Mouse (Mus musculus): ENCODE measurements at regions not wholly inside any gene's neighbourhood (a gene's known extent, or its start where the extent isn't known, plus 50 kb on each side); places are given as distances from the start of the nearest gene placed in this dataset.

DNA sequence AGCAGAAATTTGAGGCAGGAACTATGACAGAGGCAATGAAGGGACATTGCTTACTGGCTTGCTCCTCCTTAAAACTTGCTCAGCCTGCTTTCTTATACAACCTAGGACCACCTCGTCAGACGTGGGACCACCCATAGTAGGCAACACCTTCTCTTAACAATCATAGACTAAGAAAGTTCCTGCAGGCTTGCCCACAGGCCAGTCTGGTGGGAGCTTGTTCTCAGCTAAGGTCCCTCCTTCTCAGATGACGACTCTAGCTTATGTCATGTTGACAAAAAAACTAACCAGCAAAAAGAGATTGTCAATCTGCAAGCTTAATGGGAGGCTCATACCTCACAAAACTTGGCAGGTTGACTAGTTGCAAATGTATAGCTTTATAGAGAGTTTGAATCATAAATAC, 56.5 kb upstream of the Lsm6 start:
- no peak for DNase-seq (ENCODE audit: low read depth)

- no peak for DNase-seq (ENCODE audit: low read depth)
Observed at GRCm38 (mm10) chr8:78889708-78890107, 68.8 kb upstream of the Lsm6 start.

GRCm38 (mm10) chr8:78890571-78890970, 69.6 kb upstream of the Lsm6 start:
- DNase-seq (ENCODE audit: low read depth), result no peak

GRCm38 (mm10) chr8:78899887-78900286, 78.9 kb upstream of the Lsm6 start:
- peak; percentile 79 for DNase-seq (ENCODE audit: low read depth)

DNA sequence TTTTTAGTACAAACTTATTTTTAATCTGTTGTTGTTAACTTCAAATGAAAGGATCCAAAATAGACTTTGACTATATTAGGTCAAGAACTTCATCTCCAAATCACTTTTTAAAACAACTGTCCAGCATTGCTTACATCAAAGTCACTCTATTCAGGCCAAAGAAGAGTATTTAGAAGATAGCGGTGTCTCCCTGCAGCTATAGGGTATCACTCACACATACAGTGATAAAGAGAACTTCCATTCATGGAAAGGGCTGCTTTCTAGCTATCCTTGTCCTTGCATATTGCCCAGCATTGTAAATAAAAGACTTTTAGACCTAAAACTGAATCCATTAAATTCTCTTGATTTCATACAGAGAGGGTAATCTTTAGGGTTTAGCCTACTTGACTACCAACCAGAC, 82.1 kb upstream of the Lsm6 start:
- no peak for DNase-seq (ENCODE audit: low read depth)

- no peak for DNase-seq (ENCODE audit: low read depth)
Observed at GRCm38 (mm10) chr8:78907918-78908317, 87.0 kb upstream of the Lsm6 start.

GRCm38 (mm10) chr8:78911288-78911873, 90.4 kb upstream of the Lsm6 start:
- no peak for DNase-seq (ENCODE audit: low read depth)

DNA sequence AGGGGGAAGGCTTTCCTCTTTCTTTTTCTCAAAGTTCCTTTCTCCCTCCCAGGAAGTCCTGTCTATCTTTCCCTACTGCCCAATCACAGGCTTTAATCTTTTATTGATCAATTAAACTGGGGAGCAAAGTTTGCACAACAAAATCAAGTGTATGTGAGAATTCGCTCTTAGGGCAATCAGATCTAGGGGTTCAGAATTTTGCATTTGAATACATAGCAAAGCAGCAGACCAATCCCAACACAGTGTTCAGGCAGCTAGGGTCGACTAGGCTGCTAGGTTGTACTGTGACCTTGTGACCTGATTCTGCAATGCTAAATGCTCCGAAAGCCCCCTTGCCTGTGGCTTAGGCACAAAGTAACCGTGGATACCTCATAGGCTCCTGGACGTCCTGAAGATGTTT, 91.5 kb upstream of the Lsm6 start:
- no peak for DNase-seq (ENCODE audit: low read depth)

DNA sequence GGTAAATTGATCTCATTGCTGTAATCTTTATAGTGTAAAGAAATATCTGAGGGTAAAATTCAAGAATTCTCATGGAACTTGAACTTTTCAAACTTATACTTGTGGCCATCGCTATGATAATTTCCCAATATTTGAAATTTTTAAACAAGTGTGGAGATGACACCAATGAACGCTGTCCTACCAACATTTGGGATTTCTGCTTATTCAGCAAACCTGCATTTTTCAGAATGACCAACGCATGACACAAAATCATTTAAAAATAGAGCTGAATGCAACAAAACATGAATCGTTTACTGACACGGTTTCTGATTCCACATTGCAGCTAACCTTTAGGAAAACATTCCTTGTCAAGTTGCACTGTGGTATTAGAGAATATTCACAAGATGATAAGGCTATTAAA, 92.9 kb upstream of the Lsm6 start:
- DNase-seq (ENCODE audit: low read depth), result no peak

DNA sequence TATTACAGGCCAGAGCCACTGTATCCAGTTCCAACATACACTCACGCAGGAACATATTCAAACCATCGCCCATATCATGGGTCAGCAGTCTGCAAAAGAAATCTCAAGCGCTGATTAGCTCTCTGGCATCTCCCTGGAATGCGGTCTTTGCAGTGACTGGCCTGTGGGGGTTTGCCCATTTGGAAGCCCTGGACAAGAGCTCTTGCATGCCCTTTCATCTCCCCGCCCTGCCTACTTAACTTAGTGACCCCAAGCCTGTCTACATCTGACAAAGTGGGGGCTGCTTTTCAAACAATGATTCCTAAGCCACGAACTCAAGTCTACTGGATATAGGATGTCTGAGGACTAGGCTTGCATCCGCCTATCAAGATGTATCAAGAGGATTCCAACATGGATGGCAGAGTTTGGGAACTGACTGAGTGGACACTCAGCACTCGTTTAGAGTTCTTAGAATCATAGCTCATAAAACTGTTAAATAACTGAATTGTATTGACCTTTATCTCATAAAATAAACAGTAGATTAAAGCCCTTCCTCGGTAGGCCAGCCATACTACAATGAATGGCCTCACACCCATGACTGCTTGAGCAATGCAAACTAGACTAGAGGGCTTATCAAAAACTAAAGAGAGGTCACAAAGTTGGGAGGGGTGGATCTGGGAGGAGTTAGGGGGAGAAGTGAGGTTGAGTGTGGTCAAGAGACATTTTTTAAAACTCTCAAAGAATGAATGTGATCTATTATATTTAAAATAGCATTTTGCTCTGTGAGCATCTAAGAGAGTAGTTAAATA, 97.4 kb upstream of the Zfp827 start:
- no peak for DNase-seq (ENCODE audit: low read depth)

GRCm38 (mm10) chr8:78932069-78932468, 96.2 kb upstream of the Zfp827 start:
- no peak for DNase-seq (ENCODE audit: low read depth)

- DNase-seq (ENCODE audit: low read depth), result no peak
Observed at GRCm38 (mm10) chr8:78940049-78940448, 88.2 kb upstream of the Zfp827 start.

GRCm38 (mm10) chr8:78941558-78941957, 86.7 kb upstream of the Zfp827 start:
- DNase-seq (ENCODE audit: low read depth), result no peak

GRCm38 (mm10) chr8:78944367-78944766, 83.9 kb upstream of the Zfp827 start:
- DNase-seq (ENCODE audit: low read depth), result no peak

- no peak for DNase-seq (ENCODE audit: low read depth)
Observed at GRCm38 (mm10) chr8:78945607-78946006, 82.6 kb upstream of the Zfp827 start.

GRCm38 (mm10) chr8:78946085-78946484, 82.2 kb upstream of the Zfp827 start:
- no peak for DNase-seq (ENCODE audit: low read depth)

DNA sequence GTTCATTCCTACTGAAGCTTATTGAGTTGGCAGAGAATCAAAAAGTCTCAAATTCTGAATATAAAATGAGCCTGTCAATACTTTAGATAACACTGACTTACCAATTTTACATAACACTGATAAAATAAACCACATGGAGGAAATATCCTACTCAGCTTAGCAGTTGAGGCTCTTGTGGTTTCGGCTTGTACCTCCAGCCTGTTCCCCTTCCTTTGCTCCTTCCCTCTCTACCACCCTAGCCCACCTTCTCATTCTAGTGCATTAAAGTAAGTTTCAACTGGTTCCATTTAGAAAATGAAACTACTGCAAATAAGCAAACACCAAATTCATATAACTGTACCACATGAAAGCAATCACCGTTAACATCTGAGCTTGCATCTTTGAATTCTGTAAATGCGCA, 53.2 kb upstream of the Zfp827 start:
- DNase-seq (ENCODE audit: low read depth), result peak; percentile 6

Data from induced T-regulatory cell, adult 2 months (primary cell).